Mouse (Mus musculus): ENCODE results near the gene Gm5089.

DNA sequence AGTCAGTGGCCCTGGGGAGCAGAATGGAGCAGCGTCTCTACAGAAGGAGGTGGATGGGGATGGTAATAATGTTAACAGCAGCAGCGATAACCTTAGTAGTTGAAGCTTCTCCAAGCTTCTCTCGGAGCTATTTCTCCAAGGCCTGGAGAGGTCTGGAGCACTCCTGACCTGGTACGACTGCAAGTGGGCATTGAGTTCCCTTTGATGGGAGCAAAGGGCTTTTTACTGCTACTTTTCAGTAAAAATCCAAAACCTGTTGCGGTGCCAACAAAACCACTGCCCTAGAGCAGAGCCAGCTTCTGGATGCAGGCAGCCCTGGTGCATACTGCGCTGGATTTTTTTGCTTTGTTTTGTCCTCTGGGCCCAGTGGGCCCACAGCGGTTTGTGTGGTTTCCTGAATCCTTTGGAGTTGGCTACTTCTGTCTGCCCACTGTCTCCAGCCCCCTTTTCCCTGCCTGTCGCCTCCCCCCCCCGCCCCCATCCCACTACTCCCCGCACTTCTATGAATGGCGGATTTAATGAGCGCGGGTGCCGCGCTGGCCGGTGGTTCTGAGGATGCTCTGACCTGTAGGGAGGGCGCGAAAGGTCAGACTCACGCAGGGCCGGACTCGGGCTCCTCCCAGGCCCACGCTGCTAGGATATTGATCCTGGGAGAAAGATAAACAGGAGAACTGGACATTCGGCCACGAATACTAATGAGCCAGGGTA is 34.1 kb upstream of the Gm5089 start:
- TF ChIP-seq GATA1 (IDR thresholded peaks at IDR 0.05; ENCODE audit: borderline replicate concordance, low read length), result no peak
- no peak for TF ChIP-seq CTCF (IDR thresholded peaks at IDR 0.05; ENCODE audit: low read depth, low read length)

All from G1E (cell line).